Mouse (Mus musculus) erythroblast, embryonic 14.5 days (primary cell): ENCODE measurements around the gene Mus81. TPM values are rescaled to one million over a fixed set of nuclear protein-coding genes. Genes with fewer than 3 reads are reported as not detected.
A peak's percentile ranks its signal among the peaks of the same experiment; 100 is the strongest.

Experiments used
- H3K27me3 ChIP-seq: 2 replicates; pipeline ENCODE4 v1.6.1; 2012; ENCODE audit warnings: inconsistent platforms; ENCODE audit not compliant: control insufficient read depth
- H3K36me3 ChIP-seq: 2 replicates; pipeline ENCODE4 v1.6.1; 2012; ENCODE audit warnings: mild to moderate bottlenecking, inconsistent platforms; ENCODE audit not compliant: control insufficient read depth
- H3K4me1 ChIP-seq: 2 replicates; pipeline ENCODE4 v1.6.1; 2012; ENCODE audit warnings: inconsistent platforms; ENCODE audit not compliant: control insufficient read depth
- H3K4me3 ChIP-seq: replicated peaks from 2 replicates; pipeline ENCODE3; 2012; ENCODE audit warnings: moderate library complexity, mild to moderate bottlenecking, inconsistent platforms
- H3K9me3 ChIP-seq: 2 replicates; pipeline ENCODE4 v1.6.1; 2012; ENCODE audit warnings: low read length, inconsistent platforms, mixed read lengths; ENCODE audit not compliant: control insufficient read depth
- GATA1 ChIP-seq: IDR thresholded peaks from 2 replicates; pipeline ENCODE4 v1.6.1; 2012; ENCODE audit warnings: low read length, inconsistent platforms, mixed read lengths
- TAL1 ChIP-seq: IDR thresholded peaks from 3 replicates; pipeline ENCODE4 v1.6.1; 2012; ENCODE audit warnings: low read length, inconsistent platforms, mixed read lengths
- polyA plus RNA-seq: library from polyadenylated mRNA; stranded (reverse); fragments of >175 nt; gene quantifications from 2 replicates; pipeline ENCODE4 v1.2.3, GENCODE M21; 2012

Mus81 gene
- polyA plus RNA-seq, 1 experiment, result 5.2 TPM

DNA sequence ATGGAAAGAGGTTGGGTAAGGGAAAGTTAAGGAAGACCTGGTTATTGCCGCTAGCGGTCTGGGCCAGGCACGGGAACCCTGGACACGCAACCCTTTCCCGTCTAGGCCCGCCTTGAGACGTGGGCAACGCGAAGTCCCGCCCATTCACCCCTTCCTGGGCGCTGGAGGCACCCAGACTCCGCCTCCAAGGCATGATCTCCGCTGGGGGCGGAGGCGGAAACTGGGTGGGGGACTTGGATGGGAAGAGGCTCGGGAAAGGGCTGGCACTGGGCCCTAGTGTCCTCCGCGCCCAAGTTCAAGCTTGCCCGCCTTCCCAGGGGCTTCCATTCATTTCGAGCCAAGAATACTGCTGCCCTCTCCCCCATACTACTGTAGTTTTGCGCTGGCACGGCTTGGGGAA is 14.5 kb downstream of the Mus81 start, which contains the start of gene Efemp2:
Gene Efemp2 (plus strand): TSS at position 235 of the 400 bp plus-strand sequence.
- peak within 1 kb of the TSS; percentile 42 for H3K4me3 ChIP-seq
- H3K9me3 ChIP-seq, result no peaks in the 10 kb centered on the region; the same call in 1 of the 2 replicates
- peaks cover 54% of the 10 kb centered on the region for H3K27me3 ChIP-seq
- peaks cover 17% of the 10 kb centered on the region for H3K4me1 ChIP-seq
- no peaks in the 10 kb centered on the region for H3K36me3 ChIP-seq
- TF ChIP-seq GATA1 (no peak), TAL1 (no peak)

- Histone ChIP-seq H3K4me1 (peaks cover 17% of the 10 kb centered on the region), H3K4me3 (no peak overlapping the region), H3K27me3 (peaks cover 52% of the 10 kb centered on the region), H3K9me3 (no peaks in the 10 kb centered on the region; the same call in 1 of the 2 replicates), H3K36me3 (no peaks in the 10 kb centered on the region)
- TF ChIP-seq GATA1 (no peak), TAL1 (no peak)
Measured at GRCm38 (mm10) chr19:5472857-5473256, 15.3 kb downstream of the Mus81 start.

DNA sequence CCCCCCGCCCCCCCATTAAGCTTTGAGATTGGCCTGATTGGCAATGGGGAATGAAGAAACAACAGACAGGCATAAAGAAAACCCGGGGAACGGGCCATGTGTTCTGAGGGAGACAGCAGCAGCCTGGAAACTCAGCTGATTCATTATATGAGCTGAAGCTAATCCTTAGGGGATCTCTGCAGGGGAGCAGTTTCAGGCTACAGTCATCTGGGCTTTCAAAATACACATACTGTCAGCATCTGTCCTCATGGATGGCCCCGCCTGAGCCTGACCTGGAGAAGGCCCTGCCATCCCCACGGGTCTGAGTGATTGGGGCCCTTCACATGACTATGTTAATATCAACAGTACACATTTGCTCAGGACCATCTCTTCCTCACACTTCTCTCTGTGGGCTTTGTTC is 16.4 kb downstream of the Mus81 start:
- Histone ChIP-seq H3K36me3 (peaks cover 5% of the 10 kb centered on the region), H3K27me3 (peaks cover 47% of the 10 kb centered on the region), H3K4me3 (no peak overlapping the region), H3K9me3 (no peaks in the 10 kb centered on the region; the same call in 1 of the 2 replicates), H3K4me1 (peaks cover 17% of the 10 kb centered on the region)
- no peak for TF ChIP-seq GATA1

DNA sequence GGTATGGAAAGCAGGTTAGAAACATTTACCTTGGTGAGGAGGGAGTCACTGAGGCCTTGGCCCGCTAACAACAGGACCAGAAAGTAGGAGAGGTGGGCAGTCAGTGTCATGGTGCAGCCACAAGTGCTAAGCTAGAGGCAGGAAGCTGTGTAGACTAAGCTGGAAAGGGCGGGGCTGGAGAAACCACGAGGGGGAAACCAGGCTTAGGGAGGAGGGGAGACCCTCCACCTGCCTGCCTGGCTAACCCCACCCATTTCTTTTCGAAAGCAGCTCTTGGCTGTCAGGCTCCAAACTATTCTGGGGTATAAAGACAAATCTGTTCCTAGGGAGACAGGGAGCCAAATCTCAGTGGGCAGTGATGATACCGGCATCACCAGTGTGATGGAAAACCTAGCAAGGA is 19.8 kb downstream of the Mus81 start, which contains the start of gene Ctsw:
Gene Ctsw (minus strand): TSS at position 134 of the 400 bp plus-strand sequence.
- TF ChIP-seq GATA1, result no peak
- no peak for TF ChIP-seq TAL1
- Histone ChIP-seq H3K36me3 (peaks cover 39% of the 10 kb centered on the region), H3K4me1 (peaks cover 2% of the 10 kb centered on the region), H3K9me3 (no peaks in the 10 kb centered on the region), H3K4me3 (no peak within 1 kb of the TSS), H3K27me3 (peaks cover 16% of the 10 kb centered on the region)

- Histone ChIP-seq H3K9me3 (no peaks in the 10 kb centered on the region), H3K27me3 (peaks cover 6% of the 10 kb centered on the region), H3K4me3 (no peak overlapping the region), H3K36me3 (peaks cover 50% of the 10 kb centered on the region), H3K4me1 (peaks cover 3% of the 10 kb centered on the region; the same call in 1 of the 2 replicates)
- no peak for TF ChIP-seq GATA1
- TF ChIP-seq TAL1, result no peak
Measured at GRCm38 (mm10) chr19:5466916-5467500, 21.2 kb downstream of the Mus81 start.

DNA sequence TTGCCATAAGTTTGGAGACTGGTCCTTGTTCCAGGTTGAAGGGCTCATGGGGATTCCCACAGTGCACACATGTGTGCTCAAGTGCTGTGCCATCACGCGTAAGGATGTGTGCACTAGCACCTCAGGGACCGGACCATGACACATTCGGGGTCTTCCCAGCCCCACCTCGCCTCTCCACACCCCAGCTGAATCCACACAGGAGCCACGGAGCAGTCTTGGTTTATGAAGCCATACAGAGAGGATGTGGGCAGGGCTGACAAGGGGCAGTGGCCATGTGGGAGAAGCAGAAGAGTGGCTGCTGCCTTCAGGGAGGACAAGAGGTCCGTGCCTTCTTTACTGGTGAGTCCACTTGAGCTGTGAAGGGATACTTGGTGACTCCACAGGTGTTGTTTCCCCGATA is 23.2 kb downstream of the Mus81 start:
- H3K27me3 ChIP-seq, result peaks cover 3% of the 10 kb centered on the region
- TF ChIP-seq TAL1, result no peak
- TF ChIP-seq GATA1, result no peak
- peaks cover 50% of the 10 kb centered on the region for H3K36me3 ChIP-seq
- no peak overlapping the region for H3K4me3 ChIP-seq
- peaks cover 18% of the 10 kb centered on the region for H3K4me1 ChIP-seq
- no peaks in the 10 kb centered on the region for H3K9me3 ChIP-seq

GRCm38 (mm10) chr19:5463791-5464562 is 24.2 kb downstream of the Mus81 start:
- H3K36me3 ChIP-seq, result peaks cover 50% of the 10 kb centered on the region
- TF ChIP-seq TAL1, result no peak
- TF ChIP-seq GATA1, result no peak
- H3K9me3 ChIP-seq, result no peaks in the 10 kb centered on the region
- H3K4me3 ChIP-seq, result no peak overlapping the region
- H3K4me1 ChIP-seq, result peaks cover 28% of the 10 kb centered on the region
- no peaks in the 10 kb centered on the region for H3K27me3 ChIP-seq

DNA sequence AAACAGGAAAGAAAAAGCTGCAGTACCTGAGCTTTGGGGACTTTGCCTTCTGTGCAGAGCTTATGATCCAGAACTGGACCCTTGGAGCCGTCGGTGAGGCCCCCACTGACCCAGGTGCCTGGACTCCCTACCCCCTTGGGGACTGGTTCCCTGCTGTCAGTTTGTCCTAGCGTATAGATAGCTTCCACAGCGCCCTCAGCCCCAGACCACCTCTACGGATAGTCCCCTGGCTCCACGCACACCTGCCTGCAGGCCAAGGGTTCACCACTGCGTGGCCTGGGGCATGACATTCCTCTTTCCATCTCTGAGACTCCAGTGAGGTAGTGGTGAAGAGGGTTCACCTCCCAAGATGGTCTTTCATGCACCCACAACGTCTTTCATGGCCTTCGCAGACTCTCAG is 25.0 kb downstream of the Mus81 start:
- Histone ChIP-seq H3K36me3 (peaks cover 50% of the 10 kb centered on the region), H3K4me1 (peaks cover 34% of the 10 kb centered on the region)
- TF ChIP-seq TAL1 (no peak), GATA1 (no peak)

GRCm38 (mm10) chr19:5461411-5461810 is 26.8 kb downstream of the Mus81 start:
- peaks cover 52% of the 10 kb centered on the region for H3K4me1 ChIP-seq
- H3K36me3 ChIP-seq, result peaks cover 41% of the 10 kb centered on the region

More for the DNA sequence above, 25.0 kb downstream of the Mus81 start:
- H3K27me3 ChIP-seq, result no peaks in the 10 kb centered on the region; the same call in 1 of the 2 replicates
- no peak overlapping the region for H3K4me3 ChIP-seq
- no peaks in the 10 kb centered on the region for H3K9me3 ChIP-seq

More at GRCm38 (mm10) chr19:5461411-5461810, 26.8 kb downstream of the Mus81 start:
- no peak for TF ChIP-seq GATA1
- TF ChIP-seq TAL1, result no peak
- Histone ChIP-seq H3K4me3 (peak overlapping the region; percentile 83), H3K9me3 (no peaks in the 10 kb centered on the region), H3K27me3 (peaks cover 6% of the 10 kb centered on the region)
